ENCODE assay signal across 8 mouse cellular contexts in the genomic region with DNA sequence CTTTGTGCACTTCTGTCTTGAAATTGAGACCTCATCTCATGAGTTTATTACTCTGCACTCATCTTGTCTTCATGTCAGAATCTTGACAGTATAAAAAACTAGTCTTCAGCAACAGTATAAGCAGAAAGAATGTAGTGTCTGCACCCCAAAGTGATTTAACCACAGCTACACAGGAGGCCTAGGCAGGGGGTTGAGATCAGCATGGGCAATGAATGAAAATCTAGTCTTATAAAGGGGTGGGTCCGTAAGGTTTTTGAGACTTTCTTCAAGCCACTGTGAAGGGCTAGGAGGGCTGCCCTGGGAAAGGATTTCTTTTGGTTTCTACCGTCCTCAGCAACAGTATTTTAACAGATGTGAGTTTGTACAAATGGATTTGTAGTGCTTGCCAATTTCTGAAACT. TPM values are rescaled to one million over a fixed set of nuclear protein-coding genes. Genes with fewer than 3 reads are reported as not detected.
DNase-seq lines count a peak whose midpoint lies in the region; ATAC-seq and TF ChIP-seq lines count a peak whose summit lies in the region.

No protein-coding gene starts in this region.

- no peak for TF ChIP-seq POLR2A in lung, adult 2 months (IDR thresholded peaks at IDR 0.05; ENCODE audit: borderline replicate concordance, extremely low read depth, low read depth, low read length)

- intact Hi-C loops in left cerebral cortex, postnatal 25 days (cut with DNase I) = no loop called here

- WGBS in lung, adult 2 months = 49% methylated on average over 2 of the region's 2 CpGs
- 31% methylated on average over 2 of the region's 2 CpGs for WGBS in embryonic facial prominence, embryonic 14.5 days
- WGBS in hindbrain, postnatal 0 days = 29% methylated on average over 2 of the region's 2 CpGs
- WGBS in midbrain, embryonic 16.5 days = 30% methylated on average over 2 of the region's 2 CpGs

- H3K4me3 ChIP-seq in lung, adult 2 months (replicated peaks; ENCODE audit: extremely low read depth, low read depth, low read length) = peak overlapping the region; percentile 76
- peak overlapping the region; percentile 78 for H3K4me3 ChIP-seq in embryonic facial prominence, embryonic 14.5 days (ENCODE audit: low read depth, low read length)
- peak overlapping the region; percentile 70; the same call in 1 of the 2 replicates for H3K4me3 ChIP-seq in hindbrain, postnatal 0 days (ENCODE audit: low read length)
- H3K4me3 ChIP-seq in midbrain, embryonic 16.5 days (ENCODE audit: low read depth, low read length) = peak overlapping the region; percentile 52

- H3K9ac ChIP-seq in embryonic facial prominence, embryonic 14.5 days (ENCODE audit: low read depth, low read length) = peak overlapping the region; percentile 82
- H3K9ac ChIP-seq in hindbrain, postnatal 0 days (replicated peaks; ENCODE audit: low read length) = no peak overlapping the region
- no peak overlapping the region for H3K9ac ChIP-seq in midbrain, embryonic 16.5 days (ENCODE audit: low read depth, low read length)

- no peaks in the 10 kb centered on the region for H3K4me1 ChIP-seq in lung, adult 2 months (ENCODE audit: control insufficient read depth, insufficient read depth, low read length)
- H3K4me1 ChIP-seq in embryonic facial prominence, embryonic 14.5 days (ENCODE audit: control insufficient read depth, insufficient read depth, low read length) = peaks cover 13% of the 10 kb centered on the region; the same call in 1 of the 2 replicates
- H3K4me1 ChIP-seq in hindbrain, postnatal 0 days (ENCODE audit: insufficient read depth, low read length) = no peaks in the 10 kb centered on the region; the same call in 1 of the 2 replicates
- peaks cover 10% of the 10 kb centered on the region for H3K4me1 ChIP-seq in midbrain, embryonic 16.5 days (ENCODE audit: control insufficient read depth, insufficient read depth, low read length)

- H3K9me3 ChIP-seq in embryonic facial prominence, embryonic 14.5 days (ENCODE audit: control insufficient read depth, low read length) = no peaks in the 10 kb centered on the region
- H3K9me3 ChIP-seq in hindbrain, postnatal 0 days (ENCODE audit: low read length) = no peaks in the 10 kb centered on the region
- no peaks in the 10 kb centered on the region for H3K9me3 ChIP-seq in midbrain, embryonic 16.5 days (replicated peaks; ENCODE audit: control insufficient read depth, low read length, poor library complexity, severe bottlenecking)

- H3K27ac ChIP-seq in embryonic facial prominence, embryonic 14.5 days (replicated peaks; ENCODE audit: low read depth, low read length) = peak overlapping the region; percentile 59
- 0 out of 2 replicates have a peak overlapping the region, but pooled peaks have one; percentile 88 for H3K27ac ChIP-seq in hindbrain, postnatal 0 days
- H3K27ac ChIP-seq in midbrain, embryonic 16.5 days (ENCODE audit: low read length) = no peak overlapping the region

- no peak for TF ChIP-seq CTCF in lung, adult 2 months (IDR thresholded peaks at IDR 0.05; ENCODE audit: insufficient read depth, low read length)
- TF ChIP-seq CTCF in hindbrain, postnatal 0 days (IDR thresholded peaks at IDR 0.05; ENCODE audit: low read depth) = no peak

- DNase-seq in lung, adult 2 months = no peak
- DNase-seq in lung, postnatal 10 days = no peak
- no peak for DNase-seq in embryonic facial prominence, embryonic 14.5 days (ENCODE audit: low spot score)
- no peak for DNase-seq in hindbrain, postnatal 0 days (ENCODE audit: low spot score)
- no peak for DNase-seq in gastrocnemius, postnatal 10 days
- DNase-seq in left cerebral cortex, postnatal 25 days (ENCODE audit: low spot score in 2 of 2) = no peak
- no peak for DNase-seq in yolk sac, embryonic 10.5 days (ENCODE audit: low spot score)

- ATAC-seq in embryonic facial prominence, embryonic 14.5 days (ENCODE audit: low read depth) = peak; percentile 35
- ATAC-seq in hindbrain, postnatal 0 days = no peak
- ATAC-seq in midbrain, embryonic 16.5 days = peak; percentile 37; the same call in 1 of the 2 replicates

- H3K4me2 ChIP-seq in embryonic facial prominence, embryonic 14.5 days (ENCODE audit: low read depth, low read length) = peak overlapping the region; percentile 65
- H3K4me2 ChIP-seq in hindbrain, postnatal 0 days (ENCODE audit: low read depth, low read length) = peak overlapping the region; percentile 74
- H3K4me2 ChIP-seq in midbrain, embryonic 16.5 days (ENCODE audit: low read length) = peak overlapping the region; percentile 67

- H3K36me3 ChIP-seq in embryonic facial prominence, embryonic 14.5 days (ENCODE audit: control insufficient read depth, insufficient read depth, low read length) = peaks cover 37% of the 10 kb centered on the region
- peaks cover 21% of the 10 kb centered on the region; the same call in 1 of the 2 replicates for H3K36me3 ChIP-seq in hindbrain, postnatal 0 days (ENCODE audit: insufficient read depth, low read length)
- peaks cover 14% of the 10 kb centered on the region for H3K36me3 ChIP-seq in midbrain, embryonic 16.5 days (ENCODE audit: control insufficient read depth, insufficient read depth, low read length)

- no peaks in the 10 kb centered on the region for H3K27me3 ChIP-seq in embryonic facial prominence, embryonic 14.5 days (replicated peaks; ENCODE audit: control insufficient read depth, insufficient read depth, low read length)
- no peaks in the 10 kb centered on the region for H3K27me3 ChIP-seq in hindbrain, postnatal 0 days (ENCODE audit: insufficient read depth, low read length)
- no peaks in the 10 kb centered on the region for H3K27me3 ChIP-seq in midbrain, embryonic 16.5 days (ENCODE audit: control insufficient read depth, insufficient read depth, low read depth, low read length)

RNA-seq across cellular contexts. Expression of a gene that starts 0.3 kb away (rescaled TPM):
- polyA plus RNA-seq in lung, adult 2 months (2012; rRNA removed) = 15.1 and 20.4 TPM in 2 replicates
- polyA plus RNA-seq in embryonic facial prominence, embryonic 14.5 days (2014; fragmentation: Nextera tagmentation; extraction: Ambion mirVana) = 42.6 and 48.3 TPM in 2 replicates
- 40.6 and 45.1 TPM in 2 replicates for total RNA-seq in hindbrain, postnatal 0 days (2014; rRNA removed)
- polyA plus RNA-seq in hindbrain, postnatal 0 days (2015; fragmentation: Nextera tagmentation; extraction: Ambion mirVana) = 70.6 and 70.8 TPM in 2 replicates
- 81.0 and 84.6 TPM in 2 replicates for polyA plus RNA-seq in midbrain, embryonic 16.5 days (2015; fragmentation: Nextera tagmentation; extraction: Ambion mirVana)
- total RNA-seq in gastrocnemius, postnatal 10 days (2021) = 10 to 100 TPM; 20.9 to 22.2 TPM
- total RNA-seq in left cerebral cortex, postnatal 25 days (2021) = 10 to 100 TPM; 36.9 to 40.1 TPM

RNA-seq across cellular contexts. Expression of a gene that starts 10.7 kb away (rescaled TPM):
- 0.70 and 1.0 TPM in 2 replicates for polyA plus RNA-seq in lung, adult 2 months (2012; rRNA removed)
- polyA plus RNA-seq in embryonic facial prominence, embryonic 14.5 days (2014; fragmentation: Nextera tagmentation; extraction: Ambion mirVana) = 0.97 and 1.0 TPM in 2 replicates
- 0.32 and 1.3 TPM in 2 replicates for total RNA-seq in hindbrain, postnatal 0 days (2014; rRNA removed)
- polyA plus RNA-seq in hindbrain, postnatal 0 days (2015; fragmentation: Nextera tagmentation; extraction: Ambion mirVana) = 0.24 and 0.28 TPM in 2 replicates
- 0.20 and 0.28 TPM in 2 replicates for polyA plus RNA-seq in midbrain, embryonic 16.5 days (2015; fragmentation: Nextera tagmentation; extraction: Ambion mirVana)
- 1 to 10 TPM in 1 of 2 experiments, under 1 TPM in 1; 0.54 to 1.1 TPM for total RNA-seq in gastrocnemius, postnatal 10 days (2021)
- 1 to 10 TPM in 1 of 2 experiments, under 1 TPM in 1; 0.30 to 1.1 TPM for total RNA-seq in left cerebral cortex, postnatal 25 days (2021)

RNA-seq across cellular contexts. Expression of a gene that starts 11.1 kb away (rescaled TPM):
- 11.8 and 18.7 TPM in 2 replicates for polyA plus RNA-seq in lung, adult 2 months (2012; rRNA removed)
- polyA plus RNA-seq in embryonic facial prominence, embryonic 14.5 days (2014; fragmentation: Nextera tagmentation; extraction: Ambion mirVana) = 49.6 and 54.8 TPM in 2 replicates
- total RNA-seq in hindbrain, postnatal 0 days (2014; rRNA removed) = 17.5 and 24.3 TPM in 2 replicates
- 36.9 and 37.6 TPM in 2 replicates for polyA plus RNA-seq in hindbrain, postnatal 0 days (2015; fragmentation: Nextera tagmentation; extraction: Ambion mirVana)
- polyA plus RNA-seq in midbrain, embryonic 16.5 days (2015; fragmentation: Nextera tagmentation; extraction: Ambion mirVana) = 52.5 and 52.7 TPM in 2 replicates
- 1 to 10 TPM; 5.9 to 8.6 TPM for total RNA-seq in gastrocnemius, postnatal 10 days (2021)
- 10 to 100 TPM; 22.1 to 24.8 TPM for total RNA-seq in left cerebral cortex, postnatal 25 days (2021)

RNA-seq across cellular contexts. Expression of a gene that starts 11.3 kb away (rescaled TPM):
- 170 and 270 TPM in 2 replicates for polyA plus RNA-seq in lung, adult 2 months (2012; rRNA removed)
- polyA plus RNA-seq in embryonic facial prominence, embryonic 14.5 days (2014; fragmentation: Nextera tagmentation; extraction: Ambion mirVana) = 524 and 534 TPM in 2 replicates
- 128 and 143 TPM in 2 replicates for total RNA-seq in hindbrain, postnatal 0 days (2014; rRNA removed)
- 629 TPM in 2 replicates for polyA plus RNA-seq in hindbrain, postnatal 0 days (2015; fragmentation: Nextera tagmentation; extraction: Ambion mirVana)
- polyA plus RNA-seq in midbrain, embryonic 16.5 days (2015; fragmentation: Nextera tagmentation; extraction: Ambion mirVana) = 532 and 551 TPM in 2 replicates
- 100 to 1,000 TPM; 242 to 253 TPM for total RNA-seq in gastrocnemius, postnatal 10 days (2021)
- total RNA-seq in left cerebral cortex, postnatal 25 days (2021) = 100 to 1,000 TPM; 325 to 348 TPM

RNA-seq across cellular contexts. Expression of a gene that starts 17.0 kb away (rescaled TPM):
- 81.4 and 91.7 TPM in 2 replicates for polyA plus RNA-seq in lung, adult 2 months (2012; rRNA removed)
- 106 and 108 TPM in 2 replicates for polyA plus RNA-seq in embryonic facial prominence, embryonic 14.5 days (2014; fragmentation: Nextera tagmentation; extraction: Ambion mirVana)
- 55.3 and 59.3 TPM in 2 replicates for total RNA-seq in hindbrain, postnatal 0 days (2014; rRNA removed)
- polyA plus RNA-seq in hindbrain, postnatal 0 days (2015; fragmentation: Nextera tagmentation; extraction: Ambion mirVana) = 59.7 and 62.8 TPM in 2 replicates
- 57.8 and 60.0 TPM in 2 replicates for polyA plus RNA-seq in midbrain, embryonic 16.5 days (2015; fragmentation: Nextera tagmentation; extraction: Ambion mirVana)
- 10 to 100 TPM; 29.2 to 33.2 TPM for total RNA-seq in gastrocnemius, postnatal 10 days (2021)
- 10 to 100 TPM; 36.6 to 45.2 TPM for total RNA-seq in left cerebral cortex, postnatal 25 days (2021)
